Mouse (Mus musculus): ENCODE results near the gene Slc30a2.
"Not testable (repeated sequence)": the region's sequence is repeated elsewhere in the genome, so short reads cannot be mapped to it uniquely, and the experiment has no call there.

Gene Slc30a2

GRCm38 (mm10) chr4:134343071-134344031 is at the start of gene Slc30a2:
Slc30a2 (plus strand) TSS chr4:134343181.
- DNase-seq (ENCODE audit: low read depth) = no peak

GRCm38 (mm10) chr4:134293692-134294163 is 49.3 kb upstream of the Slc30a2 start:
- no peak for DNase-seq (ENCODE audit: low read depth)

- DNase-seq (ENCODE audit: low read depth) = not testable (repeated sequence)
These were observed 46.9 kb upstream of the Slc30a2 start for GRCm38 (mm10) chr4:134296096-134296495.

GRCm38 (mm10) chr4:134296523-134296922 is 46.5 kb upstream of the Slc30a2 start:
- no peak for DNase-seq (ENCODE audit: low read depth)

GRCm38 (mm10) chr4:134297369-134297768 is 45.6 kb upstream of the Slc30a2 start:
- no peak for DNase-seq (ENCODE audit: low read depth)

GRCm38 (mm10) chr4:134298626-134299497 is 44.1 kb upstream of the Slc30a2 start:
- DNase-seq (ENCODE audit: low read depth) = no peak

GRCm38 (mm10) chr4:134299498-134299810 is 43.5 kb upstream of the Slc30a2 start:
- DNase-seq (ENCODE audit: low read depth) = no peak

GRCm38 (mm10) chr4:134300316-134300715 is 42.7 kb upstream of the Slc30a2 start:
- DNase-seq (ENCODE audit: low read depth) = no peak

GRCm38 (mm10) chr4:134302084-134302483 is 40.9 kb upstream of the Slc30a2 start:
- DNase-seq (ENCODE audit: low read depth) = no peak

- no peak for DNase-seq (ENCODE audit: low read depth)
These were observed 36.0 kb upstream of the Slc30a2 start for GRCm38 (mm10) chr4:134306963-134307362.

GRCm38 (mm10) chr4:134307367-134308072 is 35.5 kb upstream of the Slc30a2 start:
- no peak for DNase-seq (ENCODE audit: low read depth)

GRCm38 (mm10) chr4:134310106-134310505 is 32.9 kb upstream of the Slc30a2 start:
- no peak for DNase-seq (ENCODE audit: low read depth)

GRCm38 (mm10) chr4:134310656-134311055 is 32.3 kb upstream of the Slc30a2 start:
- no peak for DNase-seq (ENCODE audit: low read depth)

- no peak for DNase-seq (ENCODE audit: low read depth)
These were observed 31.2 kb upstream of the Slc30a2 start for GRCm38 (mm10) chr4:134311784-134312183.

- no peak for DNase-seq (ENCODE audit: low read depth)
These were observed 30.6 kb upstream of the Slc30a2 start for GRCm38 (mm10) chr4:134312341-134312740.

- no peak for DNase-seq (ENCODE audit: low read depth)
These were observed 30.1 kb upstream of the Slc30a2 start for GRCm38 (mm10) chr4:134312901-134313300.

- no peak for DNase-seq (ENCODE audit: low read depth)
These were observed 28.8 kb upstream of the Slc30a2 start for GRCm38 (mm10) chr4:134314081-134314655.

GRCm38 (mm10) chr4:134314876-134315275 is 28.1 kb upstream of the Slc30a2 start, which contains the start of gene Trim63:
Trim63 (plus strand) TSS chr4:134315120.
- DNase-seq (ENCODE audit: low read depth) = no peak

- no peak for DNase-seq (ENCODE audit: low read depth)
These were observed 27.5 kb upstream of the Slc30a2 start for GRCm38 (mm10) chr4:134315470-134315869.

- DNase-seq (ENCODE audit: low read depth) = no peak
These were observed 26.6 kb upstream of the Slc30a2 start for GRCm38 (mm10) chr4:134316390-134316789.

GRCm38 (mm10) chr4:134319074-134319473 is 23.9 kb upstream of the Slc30a2 start:
- DNase-seq (ENCODE audit: low read depth) = no peak

GRCm38 (mm10) chr4:134319674-134320073 is 23.3 kb upstream of the Slc30a2 start:
- DNase-seq (ENCODE audit: low read depth) = no peak
